Mouse (Mus musculus) inflammation-experienced regulatory T-cells, adult 16 weeks (primary cell): ENCODE results near the gene Carnmt1. TPM values are rescaled to one million over a fixed set of nuclear protein-coding genes. Genes with fewer than 3 reads are reported as not detected.

Source experiments
- polyA plus RNA-seq: library from polyadenylated mRNA; unstranded; fragments of 100-300 nt; shearing (Covaris generic); gene quantifications from one replicate; pipeline ENCODE4 v1.2.1, GENCODE M21; 2017

The Carnmt1 gene
- polyA plus RNA-seq: 1.3 TPM

GRCm38 (mm10) chr19:18670608-18671007 lies at the start of gene Carnmt1:
Gene Carnmt1 (plus strand): TSS chr19:18670764.

GRCm38 (mm10) chr19:18631644-18632219 lies 38.8 kb upstream of the Carnmt1 start, which contains the start of the genes Ostf1 and Nmrk1:
Gene Ostf1 (minus strand): TSS chr19:18631823.
Gene Nmrk1 (plus strand): TSS chr19:18631950.

GRCm38 (mm10) chr19:18712866-18713300 lies 42.3 kb downstream of the Carnmt1 start, which contains the start of gene D030056L22Rik:
Gene D030056L22Rik (plus strand): TSS chr19:18713193.

GRCm38 (mm10) chr19:18749598-18750339 lies 79.2 kb downstream of the Carnmt1 start, which contains the start of gene Trpm6:
Gene Trpm6 (plus strand): TSS chr19:18749983.

Other genes with a start within 250 kb of the Carnmt1 start
- 109 TPM for gene Ostf1, start 38.9 kb upstream of the Carnmt1 start, polyA plus RNA-seq
- 11.4 TPM for gene Nmrk1, start 38.8 kb upstream of the Carnmt1 start, polyA plus RNA-seq
- gene D030056L22Rik, start 42.4 kb downstream of the Carnmt1 start, polyA plus RNA-seq: 6.7 TPM
- gene Trpm6, start 79.2 kb downstream of the Carnmt1 start, polyA plus RNA-seq: 0.52 TPM